Comparison of ENCODE assay signal across 20 mouse cellular contexts in the genomic region with DNA sequence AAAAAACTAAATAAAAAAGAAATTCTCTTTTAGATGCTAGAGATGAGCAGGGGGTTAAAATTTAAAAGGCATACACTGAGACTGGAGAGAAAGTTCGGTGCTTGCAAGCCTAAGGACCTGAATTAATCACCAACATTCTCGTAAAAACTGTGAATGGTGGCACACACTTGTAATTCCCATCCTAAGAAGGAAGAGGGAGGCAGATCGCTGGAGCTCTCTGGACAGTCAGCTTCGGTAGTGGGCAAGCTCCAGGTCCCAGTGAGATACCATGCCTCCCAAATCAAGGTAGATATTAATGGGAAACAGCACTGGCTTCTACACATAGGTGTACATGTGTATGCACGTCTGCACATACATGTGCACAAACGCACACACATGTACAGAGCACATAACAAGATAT.
DNase-seq lines count a peak whose midpoint lies in the region; ATAC-seq and TF ChIP-seq lines count a peak whose summit lies in the region.
"Had no signal": no experiment of that assay in that cellular context is flagged by ENCODE, and none has a peak within 500 bp of the region (broad histone marks: within the 10 kb centered on the region; RNA-seq: fewer than 3 reads in every experiment).

No protein-coding gene starts in this region.

- no peaks in the 10 kb centered on the region for H3K27me3 ChIP-seq in kidney, embryonic 16.5 days (ENCODE audit: insufficient read depth, low read length)
- H3K27me3 ChIP-seq in kidney, embryonic 15.5 days = no peaks in the 10 kb centered on the region
- no peaks in the 10 kb centered on the region for H3K27me3 ChIP-seq in lung, embryonic 14.5 days (ENCODE audit: insufficient read depth, low read length)
- H3K27me3 ChIP-seq: CH12.LX; embryonic facial prominence, embryonic 15.5 days had no signal

- no peak overlapping the region for H3K4me2 ChIP-seq in kidney, embryonic 16.5 days (replicated peaks; ENCODE audit: low read depth, low read length)
- H3K4me2 ChIP-seq in kidney, embryonic 15.5 days = no peak overlapping the region
- H3K4me2 ChIP-seq in lung, embryonic 14.5 days = no peak overlapping the region
- H3K4me2 ChIP-seq: embryonic facial prominence, embryonic 15.5 days; heart, embryonic 13.5 days; hindbrain, embryonic 14.5 days; neural tube, embryonic 13.5 days had no signal

- 54% methylated on average over 6 of the region's 6 CpGs for WGBS in kidney, embryonic 16.5 days
- WGBS in kidney, embryonic 15.5 days = 58% methylated on average over 6 of the region's 6 CpGs
- WGBS in lung, embryonic 14.5 days = 58% methylated on average over 6 of the region's 6 CpGs

- no peak overlapping the region for H3K4me3 ChIP-seq in gastrocnemius, adult 2 months
- no peak overlapping the region for H3K4me3 ChIP-seq in kidney, embryonic 16.5 days (ENCODE audit: low read length)
- H3K4me3 ChIP-seq in kidney, embryonic 15.5 days (replicated peaks) = no peak overlapping the region
- H3K4me3 ChIP-seq in lung, embryonic 14.5 days (ENCODE audit: low read depth, low read length) = no peak overlapping the region
- H3K4me3 ChIP-seq: embryonic facial prominence, embryonic 15.5 days; heart, embryonic 13.5 days; neural tube, embryonic 13.5 days had no signal

- peak; percentile 46 for ATAC-seq in kidney, embryonic 16.5 days (ENCODE audit: low FRiP score, low TSS enrichment)
- ATAC-seq in kidney, embryonic 15.5 days (replicated peaks; ENCODE audit: low FRiP score) = no peak
- ATAC-seq in lung, embryonic 14.5 days (ENCODE audit: insufficient read depth) = no peak
- ATAC-seq: forebrain, embryonic 16.5 days had no signal

- peak; percentile 30; the same call in 1 of the 2 replicates for TF ChIP-seq CTCF in gastrocnemius, adult 2 months (IDR thresholded peaks at IDR 0.05)
- TF ChIP-seq CTCF in lung, embryonic 14.5 days (IDR thresholded peaks at IDR 0.05; ENCODE audit: low read depth) = peak; percentile 44
- TF ChIP-seq CTCF in brain, embryonic 14.5 days (IDR thresholded peaks at IDR 0.05; ENCODE audit: borderline replicate concordance, extremely low read depth, insufficient read depth, insufficient read length) = no peak

- H3K36me3 ChIP-seq in kidney, embryonic 16.5 days (ENCODE audit: insufficient read depth, low read length) = no peaks in the 10 kb centered on the region
- H3K36me3 ChIP-seq in kidney, embryonic 15.5 days = no peaks in the 10 kb centered on the region
- no peaks in the 10 kb centered on the region for H3K36me3 ChIP-seq in lung, embryonic 14.5 days (ENCODE audit: insufficient read depth)
- H3K36me3 ChIP-seq: embryonic facial prominence, embryonic 15.5 days; heart, embryonic 13.5 days; neural tube, embryonic 13.5 days had no signal

- H3K4me1 ChIP-seq in kidney, embryonic 16.5 days (ENCODE audit: insufficient read depth, low read length) = peaks cover 5% of the 10 kb centered on the region; the same call in 1 of the 2 replicates
- peaks cover 6% of the 10 kb centered on the region for H3K4me1 ChIP-seq in kidney, embryonic 15.5 days
- no peaks in the 10 kb centered on the region for H3K4me1 ChIP-seq in lung, embryonic 14.5 days (ENCODE audit: insufficient read depth)
- H3K4me1 ChIP-seq: heart, embryonic 13.5 days had no signal

- H3K9ac ChIP-seq in kidney, embryonic 16.5 days (replicated peaks; ENCODE audit: low read length) = no peak overlapping the region
- H3K9ac ChIP-seq in kidney, embryonic 15.5 days = no peak overlapping the region
- H3K9ac ChIP-seq in lung, embryonic 14.5 days = no peak overlapping the region
- H3K9ac ChIP-seq: embryonic facial prominence, embryonic 15.5 days; heart, embryonic 13.5 days; hindbrain, embryonic 14.5 days; neural tube, embryonic 13.5 days had no signal

- no peak overlapping the region for H3K27ac ChIP-seq in gastrocnemius, adult 2 months
- H3K27ac ChIP-seq in kidney, embryonic 16.5 days (ENCODE audit: low read length) = no peak overlapping the region
- H3K27ac ChIP-seq in kidney, embryonic 15.5 days = no peak overlapping the region
- no peak overlapping the region for H3K27ac ChIP-seq in lung, embryonic 14.5 days (ENCODE audit: low read depth)
- H3K27ac ChIP-seq: embryonic facial prominence, embryonic 15.5 days; heart, embryonic 13.5 days; hindbrain, embryonic 14.5 days; neural tube, embryonic 13.5 days had no signal

- no peaks in the 10 kb centered on the region for H3K9me3 ChIP-seq in kidney, embryonic 16.5 days (ENCODE audit: low read length)
- no peaks in the 10 kb centered on the region for H3K9me3 ChIP-seq in kidney, embryonic 15.5 days (replicated peaks)
- no peaks in the 10 kb centered on the region for H3K9me3 ChIP-seq in lung, embryonic 14.5 days (ENCODE audit: low read depth, low read length)
- H3K9me3 ChIP-seq: embryonic facial prominence, embryonic 15.5 days; heart, embryonic 13.5 days; neural tube, embryonic 13.5 days had no signal

- intact Hi-C loops in gastrocnemius, adult 2 months (cut with DNase I) = no loop called here
- intact Hi-C loops in gastrocnemius, postnatal 36 days (cut with DNase I) = no loop called here

- TF ChIP-seq POLR2A in brain, embryonic 14.5 days (IDR thresholded peaks at IDR 0.05; ENCODE audit: borderline replicate concordance, extremely low read depth, insufficient read depth, insufficient read length, poor library complexity, severe bottlenecking) = no peak

- no peak for DNase-seq in gastrocnemius, adult 2 months
- DNase-seq in gastrocnemius, postnatal 36 days = no peak
- DNase-seq in lung, embryonic 14.5 days = no peak
- DNase-seq in lung, adult 18-20 months = no peak
- DNase-seq in brain, embryonic 14.5 days (ENCODE audit: low read depth) = peak; percentile 20
- DNase-seq in adrenal gland, postnatal 4 days (ENCODE audit: low spot score in 2 of 2) = no peak
- DNase-seq: cerebellum, adult 8-10 months; heart, postnatal 36 days; layer of hippocampus, postnatal 36 days; liver; lung, postnatal 4 days; thymus, postnatal 14 days had no signal
